Mouse (Mus musculus): Measurements from ENCODE around the gene Ncoa5.

- TF ChIP-seq CTCF (IDR thresholded peaks at IDR 0.05; ENCODE audit: extremely low read depth, insufficient read depth, insufficient read length, insufficient replicate concordance) (no peak), POLR2A (IDR thresholded peaks at IDR 0.05; ENCODE audit: low read depth, low read length) (no peak)
These were observed 8.5 kb upstream of the Ncoa5 start for GRCm38 (mm10) chr2:165043090-165043636.
